Mouse (Mus musculus): Measurements from ENCODE around the gene Cdkn2aipnl. TPM values are rescaled to one million over a fixed set of nuclear protein-coding genes. Genes with fewer than 3 reads are reported as not detected.
A peak's percentile ranks its signal among the peaks of the same experiment; 100 is the strongest.

Gene Cdkn2aipnl
- polyA plus RNA-seq, 1 experiment from 2014 or later: 40.6 TPM

DNA sequence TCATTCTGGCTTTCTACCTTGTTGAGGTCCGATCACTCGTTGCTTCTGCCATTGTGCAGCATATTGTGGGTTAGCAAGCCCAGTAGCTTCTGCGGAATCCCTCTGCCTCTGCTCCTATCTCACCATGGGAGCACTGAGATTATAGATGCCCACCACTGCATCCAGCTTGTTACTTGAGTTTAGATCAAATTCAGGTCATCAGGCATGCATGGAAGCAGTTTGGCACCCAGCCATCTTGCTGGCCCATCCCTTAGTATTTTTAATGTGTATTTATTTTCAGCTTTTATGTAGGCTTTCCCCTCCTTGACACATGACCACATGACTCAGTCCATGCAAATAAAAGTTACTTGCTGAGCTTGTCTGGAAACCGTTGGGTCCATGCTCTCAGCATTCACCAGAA lies 9.7 kb upstream of the Cdkn2aipnl start:
- Histone ChIP-seq H3K36me3 (ENCODE audit: control insufficient read depth, insufficient read depth) (no peaks in the 10 kb centered on the region), H3K4me2 (ENCODE audit: low read depth, low read length) (no peak overlapping the region), H3K27me3 (ENCODE audit: control insufficient read depth, insufficient read depth, low read depth, low read length) (no peaks in the 10 kb centered on the region), H3K4me3 (ENCODE audit: low read depth, low read length) (no peak overlapping the region), H3K27ac (ENCODE audit: low read length) (no peak overlapping the region), H3K9ac (ENCODE audit: low read depth, low read length) (no peak overlapping the region), H3K9me3 (replicated peaks; ENCODE audit: control insufficient read depth, low read length) (no peaks in the 10 kb centered on the region), H3K4me1 (ENCODE audit: control insufficient read depth, low read depth, low read length) (no peaks in the 10 kb centered on the region)
- 65% methylated on average over 4 of the region's 4 CpGs for WGBS (ENCODE audit: insufficient replicate concordance)
- ATAC-seq (ENCODE audit: low read depth): no peak

DNA sequence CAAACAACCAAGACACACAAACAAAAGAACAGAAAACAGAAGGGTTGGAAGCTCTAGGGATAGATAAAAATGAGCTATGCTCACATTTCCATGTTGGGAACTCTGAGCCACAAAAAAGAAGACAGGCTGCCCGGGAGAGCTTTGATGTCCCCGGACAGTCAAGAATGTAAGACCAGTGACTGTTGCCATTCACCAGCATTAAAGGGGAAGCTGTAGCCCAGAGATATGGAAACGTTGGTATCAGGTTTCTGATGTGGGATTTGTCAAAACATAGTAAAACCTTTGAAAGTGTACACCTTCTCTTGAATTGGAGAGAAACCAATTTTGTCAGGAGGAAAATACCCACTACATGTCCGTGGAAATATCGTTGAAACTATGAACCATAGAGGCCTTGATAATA lies 8.0 kb upstream of the Cdkn2aipnl start:
- WGBS (ENCODE audit: insufficient replicate concordance): 55% methylated on average over 5 of the region's 5 CpGs
- no peak for ATAC-seq (ENCODE audit: low read depth)
- H3K4me1 ChIP-seq (ENCODE audit: control insufficient read depth, low read depth, low read length): no peaks in the 10 kb centered on the region

DNA sequence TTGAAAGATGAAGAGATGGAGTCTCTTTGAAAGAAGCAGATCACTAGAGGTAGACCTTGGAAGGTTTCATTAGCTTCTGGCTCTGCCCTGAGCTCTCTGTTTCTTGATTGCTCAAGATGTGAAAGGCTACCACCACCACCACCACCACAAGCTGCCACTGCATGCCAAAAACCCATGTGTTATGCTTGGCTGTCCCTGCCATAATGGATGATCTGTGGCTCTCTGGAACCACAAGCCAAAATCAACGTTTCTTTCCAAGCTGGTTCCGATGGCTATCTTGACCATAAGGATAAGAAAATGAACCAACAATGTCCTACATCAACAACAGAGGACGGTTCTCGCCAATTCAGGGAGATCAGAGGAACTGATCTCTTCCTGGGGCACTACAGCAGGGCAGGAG lies 7.4 kb upstream of the Cdkn2aipnl start:
- 60% methylated on average over 4 of the region's 4 CpGs for WGBS (ENCODE audit: insufficient replicate concordance)
- no peak overlapping the region for H3K27ac ChIP-seq (ENCODE audit: low read length)
- ATAC-seq (ENCODE audit: low read depth): no peak
- H3K4me1 ChIP-seq (ENCODE audit: control insufficient read depth, low read depth, low read length): no peaks in the 10 kb centered on the region
- no peaks in the 10 kb centered on the region for H3K36me3 ChIP-seq (ENCODE audit: control insufficient read depth, insufficient read depth)
- no peaks in the 10 kb centered on the region for H3K27me3 ChIP-seq (ENCODE audit: control insufficient read depth, insufficient read depth, low read depth, low read length)
- H3K4me3 ChIP-seq (ENCODE audit: low read depth, low read length): no peak overlapping the region
- no peak overlapping the region for H3K4me2 ChIP-seq (ENCODE audit: low read depth, low read length)
- H3K9ac ChIP-seq (ENCODE audit: low read depth, low read length): no peak overlapping the region
- H3K9me3 ChIP-seq (replicated peaks; ENCODE audit: control insufficient read depth, low read length): no peaks in the 10 kb centered on the region

More for the DNA sequence above, 8.0 kb upstream of the Cdkn2aipnl start:
- Histone ChIP-seq H3K4me2 (ENCODE audit: low read depth, low read length) (no peak overlapping the region), H3K9me3 (replicated peaks; ENCODE audit: control insufficient read depth, low read length) (no peaks in the 10 kb centered on the region), H3K27me3 (ENCODE audit: control insufficient read depth, insufficient read depth, low read depth, low read length) (no peaks in the 10 kb centered on the region), H3K4me3 (ENCODE audit: low read depth, low read length) (no peak overlapping the region), H3K9ac (ENCODE audit: low read depth, low read length) (no peak overlapping the region), H3K27ac (ENCODE audit: low read length) (no peak overlapping the region), H3K36me3 (ENCODE audit: control insufficient read depth, insufficient read depth) (no peaks in the 10 kb centered on the region)

DNA sequence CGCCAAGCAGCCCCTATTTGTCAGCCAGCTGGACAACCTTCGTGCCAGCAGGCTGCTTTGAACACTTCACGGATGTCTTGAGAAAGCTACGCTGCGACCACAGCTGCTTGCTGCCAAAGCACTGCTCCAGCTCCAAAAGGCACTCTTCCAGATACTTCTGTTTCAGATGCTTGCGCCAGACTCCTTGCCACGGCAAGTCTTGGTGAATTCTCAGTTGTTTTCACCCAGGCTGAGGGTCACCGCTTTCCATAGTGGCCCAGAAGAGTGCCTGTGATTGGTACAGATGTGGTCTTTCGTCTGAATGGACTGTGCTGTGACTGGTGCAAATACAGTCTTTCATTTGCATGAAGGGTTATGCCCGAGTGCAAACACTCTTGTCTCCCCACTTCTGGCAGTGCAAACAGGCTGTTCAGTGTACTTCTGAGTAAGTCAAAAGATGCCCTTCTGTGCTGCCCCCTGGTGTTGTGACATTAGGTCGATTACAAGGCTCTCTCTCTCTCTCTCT lies 6.4 kb upstream of the Cdkn2aipnl start:
- Histone ChIP-seq H3K27me3 (ENCODE audit: control insufficient read depth, insufficient read depth, low read depth, low read length) (no peaks in the 10 kb centered on the region), H3K36me3 (ENCODE audit: control insufficient read depth, insufficient read depth) (no peaks in the 10 kb centered on the region), H3K9ac (ENCODE audit: low read depth, low read length) (no peak overlapping the region), H3K4me2 (ENCODE audit: low read depth, low read length) (no peak overlapping the region), H3K27ac (ENCODE audit: low read length) (no peak overlapping the region), H3K4me3 (ENCODE audit: low read depth, low read length) (no peak overlapping the region), H3K4me1 (ENCODE audit: control insufficient read depth, low read depth, low read length) (no peaks in the 10 kb centered on the region), H3K9me3 (replicated peaks; ENCODE audit: control insufficient read depth, low read length) (no peaks in the 10 kb centered on the region)
- ATAC-seq (ENCODE audit: low read depth): no peak
- WGBS (ENCODE audit: insufficient replicate concordance): 49% methylated on average over 11 of the region's 11 CpGs

DNA sequence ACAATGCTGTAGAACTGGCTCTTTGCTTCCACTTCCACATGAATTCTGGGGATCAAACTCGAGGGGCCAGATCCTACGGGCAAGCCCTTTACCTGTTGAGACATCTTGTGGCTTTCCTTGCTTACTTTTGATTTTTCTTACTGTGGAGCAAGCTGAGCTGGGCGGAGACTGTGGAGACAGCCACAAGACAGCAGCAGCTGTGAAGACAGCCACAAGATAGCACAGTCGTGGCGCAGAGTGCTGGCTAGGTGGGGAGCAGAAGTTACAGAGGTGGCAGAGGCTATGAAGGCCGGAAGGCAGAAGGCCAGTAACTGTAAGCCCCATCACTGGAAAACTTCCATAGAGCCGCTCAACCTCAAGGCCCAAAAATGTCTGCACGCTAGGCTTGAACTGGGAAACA lies 5.7 kb upstream of the Cdkn2aipnl start:
- H3K4me2 ChIP-seq (ENCODE audit: low read depth, low read length): no peak overlapping the region
- H3K36me3 ChIP-seq (ENCODE audit: control insufficient read depth, insufficient read depth): no peaks in the 10 kb centered on the region
- H3K27me3 ChIP-seq (ENCODE audit: control insufficient read depth, insufficient read depth, low read depth, low read length): no peaks in the 10 kb centered on the region
- no peaks in the 10 kb centered on the region for H3K4me1 ChIP-seq (ENCODE audit: control insufficient read depth, low read depth, low read length)
- H3K4me3 ChIP-seq (ENCODE audit: low read depth, low read length): no peak overlapping the region
- 51% methylated on average over 8 of the region's 8 CpGs for WGBS (ENCODE audit: insufficient replicate concordance)
- ATAC-seq (ENCODE audit: low read depth): no peak
- no peaks in the 10 kb centered on the region for H3K9me3 ChIP-seq (replicated peaks; ENCODE audit: control insufficient read depth, low read length)
- H3K27ac ChIP-seq (ENCODE audit: low read length): no peak overlapping the region
- H3K9ac ChIP-seq (ENCODE audit: low read depth, low read length): no peak overlapping the region

DNA sequence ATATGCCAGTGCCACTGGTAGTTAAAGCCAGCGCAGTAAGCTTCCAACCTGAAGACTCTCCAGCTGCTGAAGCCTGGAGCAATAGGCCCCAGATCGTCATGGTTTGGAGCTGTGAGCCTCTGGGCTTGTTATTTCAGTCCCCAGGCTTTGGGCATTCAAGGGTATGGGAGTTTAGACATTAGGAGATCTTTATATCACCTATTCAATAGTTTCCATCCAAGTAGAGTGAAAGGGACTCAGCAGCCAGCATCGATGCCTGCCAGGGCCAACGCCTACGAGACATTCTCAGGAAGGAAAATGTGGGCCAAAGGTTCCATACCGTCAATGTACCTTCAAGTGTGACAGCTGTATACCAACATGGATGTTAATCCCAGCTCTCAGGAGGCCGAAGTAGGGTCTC lies 5.2 kb upstream of the Cdkn2aipnl start:
- no peak overlapping the region for H3K4me3 ChIP-seq (ENCODE audit: low read depth, low read length)
- H3K9me3 ChIP-seq (replicated peaks; ENCODE audit: control insufficient read depth, low read length): no peaks in the 10 kb centered on the region
- ATAC-seq (ENCODE audit: low read depth): no peak
- no peak overlapping the region for H3K9ac ChIP-seq (ENCODE audit: low read depth, low read length)
- WGBS (ENCODE audit: insufficient replicate concordance): 74% methylated on average over 7 of the region's 7 CpGs
- H3K27me3 ChIP-seq (ENCODE audit: control insufficient read depth, insufficient read depth, low read depth, low read length): no peaks in the 10 kb centered on the region
- no peak overlapping the region for H3K4me2 ChIP-seq (ENCODE audit: low read depth, low read length)
- no peaks in the 10 kb centered on the region for H3K36me3 ChIP-seq (ENCODE audit: control insufficient read depth, insufficient read depth)
- H3K4me1 ChIP-seq (ENCODE audit: control insufficient read depth, low read depth, low read length): no peaks in the 10 kb centered on the region
- no peak overlapping the region for H3K27ac ChIP-seq (ENCODE audit: low read length)

DNA sequence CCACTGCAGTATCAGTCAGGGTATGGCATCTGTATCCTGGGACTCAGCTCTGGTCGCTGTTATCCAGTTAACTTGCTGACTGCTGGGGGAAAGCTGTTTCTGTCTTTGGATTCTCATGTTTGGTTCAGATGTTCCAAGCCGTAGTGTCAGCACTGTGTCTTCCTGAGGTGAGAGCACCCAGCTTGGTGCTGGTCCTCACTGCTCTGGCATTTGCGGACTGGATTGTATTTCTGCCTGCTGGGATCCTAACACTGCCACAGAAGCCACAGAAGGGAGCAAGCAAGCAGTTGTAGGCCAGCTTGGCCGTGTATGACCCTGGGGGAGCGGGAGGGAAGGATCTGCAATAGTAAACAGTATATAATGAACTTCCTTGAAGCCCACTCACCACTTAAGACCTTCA lies 810 bp upstream of the Cdkn2aipnl start:
- Histone ChIP-seq H3K27me3 (ENCODE audit: control insufficient read depth, insufficient read depth, low read depth, low read length) (no peaks in the 10 kb centered on the region), H3K4me1 (ENCODE audit: control insufficient read depth, low read depth, low read length) (peaks cover 10% of the 10 kb centered on the region), H3K9me3 (replicated peaks; ENCODE audit: control insufficient read depth, low read length) (no peaks in the 10 kb centered on the region), H3K27ac (ENCODE audit: low read length) (no peak overlapping the region), H3K36me3 (ENCODE audit: control insufficient read depth, insufficient read depth) (peaks cover 9% of the 10 kb centered on the region), H3K4me2 (ENCODE audit: low read depth, low read length) (no peak overlapping the region), H3K9ac (ENCODE audit: low read depth, low read length) (no peak overlapping the region), H3K4me3 (ENCODE audit: low read depth, low read length) (no peak overlapping the region)
- ATAC-seq (ENCODE audit: low read depth): no peak
- WGBS (ENCODE audit: insufficient replicate concordance): 66% methylated on average over 5 of the region's 5 CpGs

DNA sequence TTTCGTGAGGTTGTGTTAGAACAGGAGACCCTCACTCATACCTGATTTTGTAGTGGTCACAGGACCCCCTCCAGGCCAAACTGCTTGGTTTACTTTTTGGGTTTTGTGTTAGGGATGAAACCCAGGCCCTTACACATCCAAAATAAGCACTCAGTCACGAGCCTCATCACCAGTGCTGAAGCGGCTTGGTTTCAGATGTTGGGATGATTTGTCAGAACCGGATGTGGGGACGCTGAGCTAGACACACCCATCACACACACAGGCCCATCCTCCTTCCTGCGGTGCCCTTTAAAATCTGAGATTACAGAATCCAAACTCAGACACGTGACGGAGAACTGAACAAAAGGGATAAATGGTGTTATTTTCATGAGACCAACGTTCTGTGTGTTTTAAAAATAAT lies 1.4 kb downstream of the Cdkn2aipnl start:
- no peak for ATAC-seq (ENCODE audit: low read depth)
- WGBS (ENCODE audit: insufficient replicate concordance): 72% methylated on average over 9 of the region's 9 CpGs
- peak overlapping the region; percentile 97; the same call in 1 of the 2 replicates for H3K4me2 ChIP-seq (ENCODE audit: low read depth, low read length)
- peaks cover 10% of the 10 kb centered on the region for H3K4me1 ChIP-seq (ENCODE audit: control insufficient read depth, low read depth, low read length)
- H3K4me3 ChIP-seq (ENCODE audit: low read depth, low read length): 0 out of 2 replicates have a peak overlapping the region, but pooled peaks have one; percentile 84
- peaks cover 21% of the 10 kb centered on the region for H3K36me3 ChIP-seq (ENCODE audit: control insufficient read depth, insufficient read depth)
- no peak overlapping the region for H3K27ac ChIP-seq (ENCODE audit: low read length)
- H3K9ac ChIP-seq (ENCODE audit: low read depth, low read length): no peak overlapping the region
- H3K9me3 ChIP-seq (replicated peaks; ENCODE audit: control insufficient read depth, low read length): no peaks in the 10 kb centered on the region
- H3K27me3 ChIP-seq (ENCODE audit: control insufficient read depth, insufficient read depth, low read depth, low read length): no peaks in the 10 kb centered on the region

DNA sequence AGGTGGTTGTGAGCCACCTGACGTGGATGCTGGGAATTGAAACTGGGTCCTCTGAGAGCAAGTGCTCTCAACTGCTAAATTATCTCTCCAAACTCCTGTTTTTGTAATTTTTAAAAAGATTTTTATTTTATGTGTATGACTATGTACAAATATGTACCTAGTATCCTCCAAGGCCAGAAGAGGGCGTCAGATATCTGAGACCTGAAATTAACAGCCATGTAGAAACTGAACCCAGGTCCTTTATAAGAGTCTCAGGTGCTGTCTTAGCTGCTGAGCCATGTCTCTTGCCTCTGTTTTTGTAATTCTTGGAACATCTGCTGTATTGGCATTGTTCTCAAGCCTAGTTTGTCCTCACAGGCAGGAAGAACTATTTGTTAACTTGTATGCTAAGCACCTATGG lies 2.0 kb downstream of the Cdkn2aipnl start:
- H3K9ac ChIP-seq (ENCODE audit: low read depth, low read length): no peak overlapping the region
- H3K36me3 ChIP-seq (ENCODE audit: control insufficient read depth, insufficient read depth): peaks cover 24% of the 10 kb centered on the region
- H3K4me3 ChIP-seq (ENCODE audit: low read depth, low read length): no peak overlapping the region
- 85% methylated on average over 2 of the region's 2 CpGs for WGBS (ENCODE audit: insufficient replicate concordance)
- H3K4me2 ChIP-seq (ENCODE audit: low read depth, low read length): no peak overlapping the region
- no peak overlapping the region for H3K27ac ChIP-seq (ENCODE audit: low read length)
- H3K27me3 ChIP-seq (ENCODE audit: control insufficient read depth, insufficient read depth, low read depth, low read length): no peaks in the 10 kb centered on the region
- H3K4me1 ChIP-seq (ENCODE audit: control insufficient read depth, low read depth, low read length): peaks cover 10% of the 10 kb centered on the region
- H3K9me3 ChIP-seq (replicated peaks; ENCODE audit: control insufficient read depth, low read length): no peaks in the 10 kb centered on the region
- ATAC-seq (ENCODE audit: low read depth): no peak
